Comparison of ENCODE assay signal across 25 mouse cellular contexts in the genomic region with DNA sequence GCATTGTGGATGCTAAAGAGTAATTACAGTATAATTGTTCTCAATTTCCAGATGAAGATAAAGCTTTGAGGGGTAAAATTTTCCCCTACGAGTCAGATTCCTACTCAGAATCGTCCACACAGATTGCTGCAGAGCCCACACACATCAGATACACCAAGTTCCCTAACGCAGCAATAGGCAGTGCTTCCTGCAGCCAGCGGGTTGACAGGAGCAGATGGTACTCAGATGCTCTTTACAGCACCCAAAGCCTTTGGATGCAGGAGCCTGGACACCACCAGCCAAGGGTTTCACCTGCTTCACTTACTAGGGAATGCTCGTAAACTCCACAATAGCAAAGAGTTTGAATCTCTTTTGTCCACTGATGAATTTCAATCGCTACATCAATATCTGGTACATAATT. TPM values are rescaled to one million over a fixed set of nuclear protein-coding genes. Genes with fewer than 3 reads are reported as not detected.
DNase-seq lines count a peak whose midpoint lies in the region; ATAC-seq lines count a peak whose summit lies in the region.
"Had no signal": no experiment of that assay in that cellular context is flagged by ENCODE, and none has a peak within 500 bp of the region (broad histone marks: within the 10 kb centered on the region; RNA-seq: fewer than 3 reads in every experiment).

No protein-coding gene starts in this region.

- H3K4me1 ChIP-seq in forebrain, embryonic 12.5 days, result no peaks in the 10 kb centered on the region
- H3K4me1 ChIP-seq: embryonic facial prominence, embryonic 12.5 days; forebrain, embryonic 13.5 days; heart, embryonic 13.5 days; hindbrain, embryonic 15.5 days had no signal

- 88% methylated on average over 6 of the region's 6 CpGs for WGBS in forebrain, embryonic 12.5 days

- no peak overlapping the region for H3K9ac ChIP-seq in forebrain, embryonic 12.5 days
- H3K9ac ChIP-seq: embryonic facial prominence, embryonic 12.5 days; forebrain, embryonic 13.5 days; forebrain, postnatal 0 days; heart, embryonic 13.5 days; hindbrain, embryonic 15.5 days had no signal

- no peaks in the 10 kb centered on the region for H3K36me3 ChIP-seq in forebrain, embryonic 12.5 days (replicated peaks)
- H3K36me3 ChIP-seq: embryonic facial prominence, embryonic 12.5 days; G1E; heart, embryonic 13.5 days; hindbrain, embryonic 15.5 days had no signal

- DNase-seq in cerebellum, adult 11-12 months, result peak; percentile 58
- DNase-seq in cerebellum, adult 11 months, result no peak
- DNase-seq in layer of hippocampus, adult 18-20 months (ENCODE audit: low spot score in 2 of 2), result peak; percentile 38 to 79
- no peak for DNase-seq in layer of hippocampus, postnatal 10 days (ENCODE audit: low spot score in 2 of 2)
- peak; percentile 36 to 51 for DNase-seq in cerebellum, postnatal 14 days
- peak; percentile 41 to 49 for DNase-seq in layer of hippocampus, postnatal 36 days
- no peak for DNase-seq in gastrocnemius, postnatal 36 days
- DNase-seq: adrenal gland, adult 8-10 months; adrenal gland, postnatal 36 days; B cell, adult 2 months; embryo, embryonic 11 days; forebrain, postnatal 0 days; gastrocnemius, adult 2 months; gastrocnemius, postnatal 25 days; heart, adult 11 months; heart, postnatal 36 days had no signal

- no peak for ATAC-seq in forebrain, embryonic 12.5 days (ENCODE audit: low FRiP score)
- ATAC-seq: CD4-positive, CD25-positive, alpha-beta regulatory T cell, adult 4 months; forebrain, embryonic 13.5 days; forebrain, postnatal 0 days; intestine, embryonic 16.5 days had no signal

- no peaks in the 10 kb centered on the region for H3K27me3 ChIP-seq in forebrain, embryonic 12.5 days
- H3K27me3 ChIP-seq: embryonic facial prominence, embryonic 12.5 days; forebrain, embryonic 13.5 days; hindbrain, embryonic 15.5 days had no signal

- H3K4me3 ChIP-seq in forebrain, embryonic 12.5 days (replicated peaks), result no peak overlapping the region
- H3K4me3 ChIP-seq: embryonic facial prominence, embryonic 12.5 days; forebrain, embryonic 13.5 days; gastrocnemius, adult 2 months; heart, embryonic 13.5 days; hindbrain, embryonic 15.5 days had no signal

- H3K9me3 ChIP-seq in forebrain, embryonic 12.5 days, result no peaks in the 10 kb centered on the region
- H3K9me3 ChIP-seq: embryonic facial prominence, embryonic 12.5 days; forebrain, embryonic 13.5 days; G1E; heart, embryonic 13.5 days; hindbrain, embryonic 15.5 days had no signal

- intact Hi-C loops in gastrocnemius, postnatal 36 days (cut with DNase I), result no loop called here

- H3K4me2 ChIP-seq in forebrain, embryonic 12.5 days, result no peak overlapping the region
- H3K4me2 ChIP-seq: embryonic facial prominence, embryonic 12.5 days; forebrain, embryonic 13.5 days; heart, embryonic 13.5 days; hindbrain, embryonic 15.5 days had no signal

- H3K27ac ChIP-seq in forebrain, embryonic 12.5 days, result no peak overlapping the region
- H3K27ac ChIP-seq: embryonic facial prominence, embryonic 12.5 days; forebrain, embryonic 13.5 days; gastrocnemius, adult 2 months; heart, embryonic 13.5 days; hindbrain, embryonic 15.5 days had no signal

RNA-seq across cellular contexts. Expression of a gene that starts 12.7 kb away (rescaled TPM):
- total RNA-seq in layer of hippocampus, adult 18-20 months (2021), result 10 to 100 TPM; 72.7 to 75.4 TPM
- 10 to 100 TPM; 84.0 to 87.2 TPM for total RNA-seq in layer of hippocampus, postnatal 10 days (2021)
- total RNA-seq in layer of hippocampus, postnatal 36 days (2021), result 10 to 100 TPM; 75.7 to 80.7 TPM
- under 1 TPM; 0.30 to 0.66 TPM for total RNA-seq in gastrocnemius, postnatal 36 days (2021)
- polyA plus RNA-seq in forebrain, embryonic 12.5 days (2016; fragmentation: Nextera tagmentation; extraction: Ambion mirVana), result 3.4 and 4.0 TPM in 2 replicates
- total RNA-seq: common myeloid progenitor, adult 5-6 weeks had no signal
- polyA plus RNA-seq: CD4-positive, CD25-positive, alpha-beta regulatory T cell, adult 4 months; G1E had no signal

RNA-seq across cellular contexts. Expression of a gene that starts 18.5 kb away (rescaled TPM):
- under 1 TPM; 0.20 to 0.67 TPM for total RNA-seq in layer of hippocampus, adult 18-20 months (2021)
- total RNA-seq in layer of hippocampus, postnatal 10 days (2021), result under 1 TPM; 0.62 to 0.69 TPM
- under 1 TPM; 0.55 to 0.56 TPM for total RNA-seq in layer of hippocampus, postnatal 36 days (2021)
- under 1 TPM; 0.10 to 0.13 TPM for total RNA-seq in gastrocnemius, postnatal 36 days (2021)
- 0.79 and 0.92 TPM in 2 replicates for polyA plus RNA-seq in forebrain, embryonic 12.5 days (2016; fragmentation: Nextera tagmentation; extraction: Ambion mirVana)
- total RNA-seq: common myeloid progenitor, adult 5-6 weeks had no signal
- polyA plus RNA-seq: CD4-positive, CD25-positive, alpha-beta regulatory T cell, adult 4 months; G1E had no signal

RNA-seq across cellular contexts. Expression of a gene that starts 18.6 kb away (rescaled TPM):
- total RNA-seq in layer of hippocampus, adult 18-20 months (2021), result 10 to 100 TPM; 21.2 to 23.8 TPM
- total RNA-seq in layer of hippocampus, postnatal 10 days (2021), result 10 to 100 TPM; 19.8 to 22.6 TPM
- total RNA-seq in layer of hippocampus, postnatal 36 days (2021), result 10 to 100 TPM; 24.1 to 26.7 TPM
- 10 to 100 TPM in 1 of 2 experiments, 1 to 10 TPM in 1; 5.9 to 11.4 TPM for total RNA-seq in gastrocnemius, postnatal 36 days (2021)
- polyA plus RNA-seq in forebrain, embryonic 12.5 days (2016; fragmentation: Nextera tagmentation; extraction: Ambion mirVana), result 28.0 and 29.8 TPM in 2 replicates
- polyA plus RNA-seq: G1E had no signal

RNA-seq across cellular contexts. Expression of a gene that starts 38.0 kb away (rescaled TPM):
- 10 to 100 TPM; 17.8 to 18.5 TPM for total RNA-seq in layer of hippocampus, adult 18-20 months (2021)
- 10 to 100 TPM; 21.8 to 22.2 TPM for total RNA-seq in layer of hippocampus, postnatal 10 days (2021)
- total RNA-seq in layer of hippocampus, postnatal 36 days (2021), result 10 to 100 TPM; 16.1 to 17.1 TPM
- total RNA-seq in gastrocnemius, postnatal 36 days (2021), result 10 to 100 TPM; 20.4 to 21.2 TPM
- polyA plus RNA-seq in forebrain, embryonic 12.5 days (2016; fragmentation: Nextera tagmentation; extraction: Ambion mirVana), result 5.2 and 6.5 TPM in 2 replicates
- polyA plus RNA-seq: G1E had no signal

RNA-seq across cellular contexts. Expression of a gene that starts 55.5 kb away (rescaled TPM):
- total RNA-seq in layer of hippocampus, adult 18-20 months (2021), result 10 to 100 TPM; 18.2 to 20.3 TPM
- total RNA-seq in layer of hippocampus, postnatal 10 days (2021), result 10 to 100 TPM; 13.2 to 16.2 TPM
- total RNA-seq in layer of hippocampus, postnatal 36 days (2021), result 10 to 100 TPM; 14.5 to 18.3 TPM
- 10 to 100 TPM; 15.3 to 15.5 TPM for total RNA-seq in gastrocnemius, postnatal 36 days (2021)
- polyA plus RNA-seq in forebrain, embryonic 12.5 days (2016; fragmentation: Nextera tagmentation; extraction: Ambion mirVana), result 17.0 and 19.1 TPM in 2 replicates

Comparison
In these comparisons a context has a peak if more than half of its experiments do, and no peak if none do; other contexts are left out.
1. DNase-seq: peak in cerebellum, adult 11-12 months (single experiment), layer of hippocampus, adult 18-20 months (2 of 2), cerebellum, postnatal 14 days (2 of 2) and layer of hippocampus, postnatal 36 days (2 of 2); none in cerebellum, adult 11 months (single experiment), layer of hippocampus, postnatal 10 days (0 of 2) and gastrocnemius, postnatal 36 days (0 of 2).
2. RNA of a gene that starts 12.7 kb away (total RNA-seq): 84.0 to 87.2 TPM in layer of hippocampus, postnatal 10 days, 75.7 to 80.7 TPM in layer of hippocampus, postnatal 36 days and 72.7 to 75.4 TPM in layer of hippocampus, adult 18-20 months; 0.30 to 0.66 TPM in gastrocnemius, postnatal 36 days; every median in the first group is over 10 times any median in the second.